Mouse (Mus musculus) cerebellum, adult 2 months (tissue): Measurements from ENCODE around the gene Tmem106b.

ENCODE experiments used
- CTCF ChIP-seq: fragments of 200-500 bp; IDR thresholded peaks from 2 replicates; pipeline ENCODE4 v1.5.1; 2011; ENCODE audit warnings: low read depth, mild to moderate bottlenecking, control low read depth, low read length, moderate library complexity, borderline replicate concordance; ENCODE audit not compliant: insufficient read depth
- POLR2A ChIP-seq: fragments of 200-500 bp; IDR thresholded peaks from 2 replicates; pipeline ENCODE4 v1.6.1; 2011; ENCODE audit warnings: low read length, control low read depth, borderline replicate concordance; ENCODE audit not compliant: insufficient read depth

- no peak for TF ChIP-seq POLR2A
- TF ChIP-seq CTCF = no peak
Measured at GRCm38 (mm10) chr6:13096656-13097435, 27.3 kb downstream of the Tmem106b start.
